Mouse (Mus musculus): Measurements from ENCODE around the gene Mmp11. TPM values are rescaled to one million over a fixed set of nuclear protein-coding genes. Genes with fewer than 3 reads are reported as not detected.

The Mmp11 gene
- polyA plus RNA-seq, 1 experiment from 2014 or later: 28.6 TPM

GRCm38 (mm10) chr10:75948079-75948478 is 11.8 kb upstream of the Mmp11 start:
- Histone ChIP-seq H3K27ac (replicated peaks) (no peak overlapping the region), H3K27me3 (replicated peaks) (peaks cover 39% of the 10 kb centered on the region), H3K4me1 (peaks cover 20% of the 10 kb centered on the region), H3K9me3 (no peaks in the 10 kb centered on the region), H3K4me2 (no peak overlapping the region), H3K36me3 (no peaks in the 10 kb centered on the region), H3K9ac (no peak overlapping the region), H3K4me3 (no peak overlapping the region)
- WGBS: 76% methylated on average over 5 of the region's 5 CpGs
- no peak for ATAC-seq (ENCODE audit: extremely low read depth, insufficient number of reproducible peaks, low FRiP score, low TSS enrichment)

GRCm38 (mm10) chr10:75945896-75946295 is 9.6 kb upstream of the Mmp11 start:
- no peak overlapping the region for H3K9ac ChIP-seq
- no peak overlapping the region for H3K27ac ChIP-seq (replicated peaks)
- peaks cover 28% of the 10 kb centered on the region for H3K27me3 ChIP-seq (replicated peaks)
- H3K36me3 ChIP-seq: no peaks in the 10 kb centered on the region
- 76% methylated on average over 7 of the region's 7 CpGs for WGBS
- no peak overlapping the region for H3K4me2 ChIP-seq
- no peaks in the 10 kb centered on the region for H3K9me3 ChIP-seq
- H3K4me3 ChIP-seq: no peak overlapping the region
- peaks cover 15% of the 10 kb centered on the region for H3K4me1 ChIP-seq
- no peak for ATAC-seq (ENCODE audit: extremely low read depth, insufficient number of reproducible peaks, low FRiP score, low TSS enrichment)

DNA sequence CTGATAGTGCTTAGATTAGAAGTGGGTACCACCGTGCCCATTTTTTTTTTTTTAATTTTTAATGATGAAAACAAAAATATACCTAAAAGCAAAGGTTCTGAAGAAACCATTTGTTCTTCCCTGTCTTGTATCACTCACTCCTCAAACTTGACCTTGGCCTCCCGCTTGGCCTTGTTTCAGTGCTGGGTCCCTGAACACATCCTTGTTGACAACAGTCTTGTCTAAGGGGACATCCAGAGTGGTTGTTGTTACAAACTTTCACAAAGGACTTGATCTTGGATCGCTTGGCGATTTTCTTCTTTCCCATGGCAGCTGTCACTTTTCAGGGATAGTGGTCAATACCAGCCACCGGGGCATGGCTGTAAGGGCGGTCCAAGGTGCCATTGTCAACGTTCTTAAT is 8.9 kb upstream of the Mmp11 start:
- no peaks in the 10 kb centered on the region for H3K9me3 ChIP-seq
- peaks cover 15% of the 10 kb centered on the region for H3K4me1 ChIP-seq
- H3K4me3 ChIP-seq: no peak overlapping the region
- 87% methylated on average over 7 of the region's 7 CpGs for WGBS
- no peak overlapping the region for H3K4me2 ChIP-seq
- no peak overlapping the region for H3K9ac ChIP-seq
- H3K27ac ChIP-seq (replicated peaks): no peak overlapping the region
- H3K36me3 ChIP-seq: no peaks in the 10 kb centered on the region
- H3K27me3 ChIP-seq (replicated peaks): peaks cover 21% of the 10 kb centered on the region
- ATAC-seq (ENCODE audit: extremely low read depth, insufficient number of reproducible peaks, low FRiP score, low TSS enrichment): no peak

DNA sequence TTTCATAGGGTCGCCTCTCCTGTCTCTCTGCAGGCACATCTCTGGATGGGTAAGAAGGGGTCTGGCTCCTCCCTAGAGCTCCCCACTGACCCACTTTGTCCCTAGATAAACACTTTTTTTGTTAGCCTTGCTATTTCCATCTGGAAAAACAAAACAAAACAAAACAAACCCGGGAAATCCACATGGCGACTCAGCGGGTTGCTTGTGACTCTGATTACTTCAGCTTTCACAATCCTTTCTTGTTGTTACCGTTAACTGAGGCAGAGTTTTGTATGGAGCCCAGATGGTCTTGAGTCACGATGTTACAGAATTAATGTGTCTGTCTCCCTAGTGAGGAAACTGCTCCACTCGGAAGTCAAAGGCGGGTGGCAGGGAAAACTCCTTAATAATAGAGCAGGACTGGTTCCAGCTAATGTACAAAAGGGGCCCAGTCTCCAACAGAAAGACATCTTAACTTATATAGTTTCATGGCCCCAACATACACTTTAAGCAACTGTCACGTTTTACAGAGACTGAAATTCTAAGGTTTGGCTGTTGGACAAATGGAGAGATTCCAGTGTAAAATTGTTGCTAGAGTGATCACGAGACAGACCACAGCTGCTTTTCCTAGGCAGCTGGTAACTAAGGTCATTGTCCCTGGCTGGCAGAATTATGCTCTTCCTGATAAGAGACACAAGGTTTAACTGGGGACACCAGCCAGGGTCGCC is 7.9 kb upstream of the Mmp11 start:
- Histone ChIP-seq H3K4me3 (no peak overlapping the region), H3K27ac (replicated peaks) (no peak overlapping the region), H3K9ac (no peak overlapping the region), H3K4me2 (no peak overlapping the region), H3K36me3 (no peaks in the 10 kb centered on the region; the same call in 1 of the 2 replicates), H3K4me1 (peaks cover 16% of the 10 kb centered on the region), H3K9me3 (no peaks in the 10 kb centered on the region), H3K27me3 (replicated peaks) (peaks cover 11% of the 10 kb centered on the region)
- ATAC-seq (ENCODE audit: extremely low read depth, insufficient number of reproducible peaks, low FRiP score, low TSS enrichment): no peak
- WGBS: 33% methylated on average over 11 of the region's 11 CpGs

DNA sequence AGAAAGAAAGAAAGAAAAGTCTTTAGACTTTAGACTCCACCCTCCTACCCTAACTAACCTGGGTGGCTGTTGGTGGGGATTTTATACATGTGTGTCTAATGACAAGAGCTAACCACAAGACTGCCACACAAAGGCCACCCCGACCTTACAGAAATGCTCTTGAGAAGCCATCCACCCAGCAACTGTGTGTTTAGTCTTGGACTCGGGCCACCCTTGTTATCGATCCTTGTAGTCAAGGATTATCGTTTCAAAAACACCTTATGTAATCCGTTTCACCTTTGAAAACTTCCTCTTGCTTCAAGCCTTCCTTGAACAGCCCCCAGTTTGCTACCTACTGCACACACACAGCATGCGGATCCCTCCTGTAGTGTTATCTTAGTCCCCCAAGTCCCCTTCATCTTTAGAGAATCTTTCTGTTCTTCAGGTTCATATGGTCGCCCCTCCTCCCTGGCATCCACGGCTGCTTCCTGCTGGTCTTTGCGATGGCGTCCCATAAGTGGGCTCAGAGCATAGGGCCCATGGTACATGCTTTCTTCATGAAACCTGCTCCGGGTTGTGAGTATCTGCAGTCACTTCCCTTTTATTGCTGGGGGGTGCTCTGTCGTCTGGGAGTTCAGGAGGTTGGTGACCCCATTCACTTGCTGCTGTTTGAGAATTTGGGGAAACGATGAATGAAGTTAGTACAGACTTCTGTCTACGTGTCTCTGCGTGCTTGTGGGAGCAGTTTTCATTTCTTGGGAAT is 6.6 kb upstream of the Mmp11 start, which contains the start of gene Vpreb3:
Gene Vpreb3, plus strand, starts transcription at position 322 of the 742 bp plus-strand sequence.
- Histone ChIP-seq H3K4me2 (no peak within 1 kb of the TSS), H3K27me3 (replicated peaks) (no peaks in the 10 kb centered on the region), H3K4me3 (no peak within 1 kb of the TSS), H3K36me3 (peaks cover 4% of the 10 kb centered on the region; the same call in 1 of the 2 replicates), H3K4me1 (peaks cover 21% of the 10 kb centered on the region), H3K9ac (no peak within 1 kb of the TSS), H3K9me3 (no peaks in the 10 kb centered on the region), H3K27ac (replicated peaks) (no peak within 1 kb of the TSS)
- WGBS: 71% methylated on average over 15 of the region's 15 CpGs
- no peak for ATAC-seq (ENCODE audit: extremely low read depth, insufficient number of reproducible peaks, low FRiP score, low TSS enrichment)

- WGBS: 65% methylated on average over 9 of the region's 9 CpGs
- peaks cover 11% of the 10 kb centered on the region for H3K27me3 ChIP-seq (replicated peaks)
- H3K9me3 ChIP-seq: no peaks in the 10 kb centered on the region
- no peak overlapping the region for H3K4me2 ChIP-seq
- H3K4me3 ChIP-seq: no peak overlapping the region
- H3K9ac ChIP-seq: no peak overlapping the region
- H3K36me3 ChIP-seq: peaks cover 4% of the 10 kb centered on the region; the same call in 1 of the 2 replicates
- ATAC-seq (ENCODE audit: extremely low read depth, insufficient number of reproducible peaks, low FRiP score, low TSS enrichment): no peak
- peaks cover 37% of the 10 kb centered on the region for H3K4me1 ChIP-seq
- H3K27ac ChIP-seq (replicated peaks): no peak overlapping the region
These were observed 4.9 kb upstream of the Mmp11 start for GRCm38 (mm10) chr10:75941042-75941824.

DNA sequence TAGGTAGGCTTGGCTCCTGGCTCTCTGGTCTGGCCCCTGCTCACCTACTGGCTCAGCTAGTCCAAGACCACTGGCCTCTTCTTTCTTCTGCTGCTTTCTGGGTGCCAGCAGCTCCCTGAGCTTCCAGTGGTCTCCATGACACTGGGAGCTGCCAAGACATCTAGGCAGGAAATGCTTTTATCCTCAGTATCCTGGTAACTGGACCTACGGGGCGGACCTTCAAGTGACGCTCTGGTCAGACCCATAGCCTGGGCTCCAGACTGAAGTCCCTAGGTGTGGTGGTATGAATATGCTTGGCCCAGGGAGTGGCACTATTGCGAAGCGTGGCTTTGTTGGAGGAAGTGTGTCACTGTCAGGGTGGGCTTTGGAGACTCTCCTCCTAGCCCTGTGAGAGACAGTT is 4.2 kb upstream of the Mmp11 start, which contains the start of gene Gm867:
Gene Gm867, minus strand, starts transcription at position 153 of the 400 bp plus-strand sequence.
- no peak for ATAC-seq (ENCODE audit: extremely low read depth, insufficient number of reproducible peaks, low FRiP score, low TSS enrichment)
- Histone ChIP-seq H3K27ac (replicated peaks) (no peak within 1 kb of the TSS), H3K4me3 (peak within 1 kb of the TSS; percentile 25), H3K4me1 (peaks cover 38% of the 10 kb centered on the region), H3K36me3 (peaks cover 4% of the 10 kb centered on the region; the same call in 1 of the 2 replicates), H3K9me3 (no peaks in the 10 kb centered on the region), H3K4me2 (peak within 1 kb of the TSS; percentile 32), H3K27me3 (replicated peaks) (peaks cover 18% of the 10 kb centered on the region), H3K9ac (peak within 1 kb of the TSS; percentile 40; the same call in 1 of the 2 replicates)
- 55% methylated on average over 5 of the region's 5 CpGs for WGBS

DNA sequence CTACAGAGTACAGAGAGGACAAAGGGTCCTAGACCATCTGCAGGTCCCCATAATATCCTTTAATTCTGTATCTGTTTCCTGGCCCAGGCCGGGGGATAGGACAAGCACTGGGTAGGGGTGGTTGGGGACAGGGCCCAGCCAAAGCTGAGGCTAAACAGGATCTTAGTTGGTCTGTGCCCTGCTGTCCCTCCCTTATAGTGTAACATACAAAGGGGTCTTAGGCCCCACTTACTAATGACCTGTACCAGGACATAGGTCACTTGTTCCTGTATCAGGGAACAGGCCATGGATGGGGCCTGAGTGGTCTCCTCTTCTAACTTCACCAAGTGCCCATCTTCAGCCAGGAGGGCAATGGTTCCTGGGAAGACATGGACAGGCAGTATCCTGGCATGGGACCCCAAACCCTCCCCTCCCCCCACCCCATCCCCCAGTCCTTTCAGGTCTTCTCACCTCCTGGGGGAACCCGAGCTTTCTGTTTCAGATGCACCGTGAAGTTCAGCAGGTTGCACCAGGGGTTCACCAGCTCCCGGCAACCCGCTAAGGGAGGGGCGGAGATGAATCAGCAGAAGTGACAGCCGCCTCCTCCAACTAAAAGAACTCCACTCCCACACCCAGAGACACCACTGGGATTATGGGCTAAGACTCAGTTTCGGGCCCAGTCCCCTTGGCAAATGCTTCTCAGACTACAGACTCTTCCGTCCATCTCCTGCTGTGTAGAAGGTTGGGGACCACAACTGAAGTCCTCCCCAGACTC is 3.4 kb upstream of the Mmp11 start:
- Histone ChIP-seq H3K4me1 (peaks cover 44% of the 10 kb centered on the region), H3K9ac (peak overlapping the region; percentile 10; the same call in 1 of the 2 replicates), H3K9me3 (no peaks in the 10 kb centered on the region), H3K27ac (replicated peaks) (no peak overlapping the region), H3K4me3 (peak overlapping the region; percentile 25), H3K27me3 (replicated peaks) (peaks cover 23% of the 10 kb centered on the region), H3K36me3 (peaks cover 4% of the 10 kb centered on the region; the same call in 1 of the 2 replicates), H3K4me2 (peak overlapping the region; percentile 32)
- no peak for ATAC-seq (ENCODE audit: extremely low read depth, insufficient number of reproducible peaks, low FRiP score, low TSS enrichment)
- 43% methylated on average over 9 of the region's 9 CpGs for WGBS

GRCm38 (mm10) chr10:75937851-75938643 is 1.8 kb upstream of the Mmp11 start:
- ATAC-seq (ENCODE audit: extremely low read depth, insufficient number of reproducible peaks, low FRiP score, low TSS enrichment): no peak
- 49% methylated on average over 10 of the region's 10 CpGs for WGBS
- H3K4me2 ChIP-seq: peak overlapping the region; percentile 78
- peaks cover 39% of the 10 kb centered on the region for H3K4me1 ChIP-seq
- peaks cover 4% of the 10 kb centered on the region; the same call in 1 of the 2 replicates for H3K36me3 ChIP-seq
- H3K27me3 ChIP-seq (replicated peaks): peaks cover 26% of the 10 kb centered on the region
- H3K9ac ChIP-seq: peak overlapping the region; percentile 91
- H3K9me3 ChIP-seq: no peaks in the 10 kb centered on the region
- peak overlapping the region; percentile 69 for H3K4me3 ChIP-seq
- 0 out of 2 replicates have a peak overlapping the region, but pooled peaks have one; percentile 12 for H3K27ac ChIP-seq (replicated peaks)

All from heart, embryonic 13.5 days (tissue).